Mouse (Mus musculus) regulatory T cell (primary cell): ENCODE results near the gene Tcl1b2.
"Not testable (repeated sequence)": the region's sequence is repeated elsewhere in the genome, so short reads cannot be mapped to it uniquely, and the experiment has no call there.

Source experiments
- in situ Hi-C: fragments of 300-600 bp; cut with MboI, MseI; formaldehyde crosslinking; loops from one replicate; pipeline ENCODE4 v1.15.1; 2025; ENCODE audit warnings: high pct_unique_total_duplicates

Gene Tcl1b2

DNA sequence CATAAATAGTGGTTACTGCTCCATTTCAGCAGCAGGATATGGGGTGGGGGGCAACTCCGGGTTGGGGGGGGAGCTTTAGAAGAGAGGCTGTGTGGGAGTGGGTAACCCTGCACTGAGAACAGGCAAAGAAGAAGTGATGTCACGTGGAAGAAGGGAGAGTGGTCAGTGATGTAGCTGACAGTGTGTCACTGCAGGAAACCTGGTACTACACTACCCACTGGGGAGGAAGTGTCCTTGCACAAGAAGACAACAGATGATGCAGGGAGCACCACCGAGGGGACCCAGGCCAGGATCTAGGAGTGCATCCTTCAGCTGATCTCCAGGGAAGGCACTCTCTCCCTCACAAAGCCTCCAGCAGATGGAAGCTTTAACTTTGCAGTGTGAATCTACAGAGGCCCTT is 20.9 kb downstream of the Tcl1b2 start:
- in situ Hi-C loops: no loop called here

DNA sequence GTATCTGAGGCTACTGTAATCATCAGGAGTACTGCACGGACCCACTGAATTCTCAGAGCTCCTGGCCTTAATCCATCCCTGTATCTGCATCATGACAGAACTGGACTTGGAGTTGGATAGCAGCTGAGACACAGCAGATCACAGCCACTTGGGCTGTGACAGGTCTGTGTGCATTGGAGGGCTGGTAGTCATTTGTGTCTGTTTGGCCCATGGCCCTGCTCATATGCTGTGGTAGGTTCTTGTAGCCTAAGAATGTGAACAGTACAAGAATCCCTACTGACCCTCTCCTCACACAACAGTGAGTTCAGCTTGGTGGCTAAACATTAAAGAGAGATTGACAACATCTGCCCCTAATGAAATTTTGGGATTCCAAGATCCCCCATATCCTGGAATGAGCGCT is 27.6 kb downstream of the Tcl1b2 start:
- in situ Hi-C loops: no loop called here

DNA sequence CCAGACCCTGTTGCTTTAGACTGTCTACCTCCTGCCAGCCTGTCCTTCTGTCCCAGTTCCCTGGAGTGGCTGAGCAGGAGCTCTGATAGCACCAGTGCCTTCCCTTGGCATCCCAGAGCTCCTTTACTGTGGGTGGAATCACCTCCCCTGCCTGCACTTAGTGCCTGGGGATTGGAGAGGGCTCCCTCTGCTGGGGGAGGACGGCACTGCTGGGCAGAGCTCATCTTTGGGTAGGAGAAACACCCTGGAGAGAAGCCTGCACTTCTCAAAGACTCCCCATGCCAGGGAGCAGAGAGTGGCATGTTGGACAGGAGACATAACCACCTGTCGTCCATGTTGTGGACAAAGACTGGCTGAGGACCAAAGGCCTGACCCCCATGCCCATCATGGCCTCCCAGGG is 28.5 kb downstream of the Tcl1b2 start:
- in situ Hi-C loops: not testable (repeated sequence)

DNA sequence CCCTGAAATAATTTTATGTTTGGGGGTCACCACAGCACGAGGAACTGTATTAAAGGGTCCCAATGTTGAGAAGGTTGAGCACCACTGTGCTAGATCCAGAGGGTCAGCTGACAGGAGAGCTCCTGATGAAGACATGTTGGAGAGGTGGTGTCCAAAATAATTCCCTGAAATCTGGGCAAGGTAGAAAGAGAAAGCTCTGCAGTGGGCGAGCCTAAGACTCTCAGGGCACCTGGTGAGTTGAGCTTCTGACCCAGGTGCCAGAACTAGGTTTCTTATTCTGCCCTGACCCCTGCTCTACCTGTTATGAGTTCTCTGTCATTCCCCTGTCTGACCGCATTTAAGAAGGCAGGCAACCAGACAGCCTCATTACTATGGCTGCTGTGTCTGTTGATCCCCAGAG is 30.2 kb downstream of the Tcl1b2 start, which contains the start of gene Tcl1b5:
Tcl1b5 (plus strand) TSS at position 301 of the 400 bp plus-strand sequence.
- in situ Hi-C loops: not testable (repeated sequence)

DNA sequence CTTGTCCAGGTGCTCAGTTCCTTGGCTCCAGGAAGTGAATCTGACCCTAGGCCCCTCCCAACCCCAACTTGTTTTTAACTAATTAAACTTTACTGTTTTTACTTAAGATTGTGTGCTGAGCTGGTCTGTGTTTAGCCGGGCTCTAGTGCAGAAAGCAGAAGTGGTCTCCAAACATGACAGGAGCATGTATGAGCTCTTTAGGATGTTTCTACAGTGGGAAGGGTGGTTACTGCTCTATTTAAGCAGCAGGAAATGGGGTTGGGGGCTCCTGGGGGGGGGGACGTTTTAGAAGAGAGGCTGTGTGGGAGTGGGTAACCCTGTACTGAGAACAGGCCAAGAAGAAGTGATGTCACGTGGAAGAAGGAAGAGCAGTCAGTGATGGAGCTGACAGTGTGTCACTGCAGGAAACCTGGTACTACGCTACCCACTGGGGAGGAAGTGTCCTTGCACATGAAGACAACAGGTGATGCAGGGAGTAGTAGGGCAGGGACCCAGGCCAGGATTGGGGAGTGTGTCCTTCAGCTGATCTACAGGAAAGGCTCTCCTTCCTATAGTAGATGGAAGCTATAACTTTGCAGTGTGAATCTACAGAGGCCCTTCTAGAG is 35.3 kb downstream of the Tcl1b2 start:
- in situ Hi-C loops: not testable (repeated sequence)

DNA sequence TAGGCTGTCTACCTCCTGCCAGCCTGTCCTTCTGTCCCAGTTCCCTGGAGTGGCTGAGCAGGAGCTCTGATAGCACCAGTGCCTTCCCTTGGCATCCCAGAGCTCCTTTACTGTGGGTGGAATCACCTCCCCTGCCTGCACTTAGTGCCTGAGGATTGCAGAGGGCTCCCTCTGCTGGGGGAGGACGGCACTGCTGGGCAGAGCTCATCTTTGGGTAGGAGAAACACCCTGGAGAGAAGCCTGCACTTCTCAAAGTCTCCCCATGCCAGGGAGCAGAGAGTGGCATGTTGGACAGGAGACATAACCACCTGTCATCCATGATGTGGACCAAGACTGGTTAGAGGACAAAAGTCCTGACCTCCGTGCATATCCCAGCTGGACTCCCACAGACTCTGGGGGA is 43.2 kb downstream of the Tcl1b2 start:
- in situ Hi-C loops: not testable (repeated sequence)

DNA sequence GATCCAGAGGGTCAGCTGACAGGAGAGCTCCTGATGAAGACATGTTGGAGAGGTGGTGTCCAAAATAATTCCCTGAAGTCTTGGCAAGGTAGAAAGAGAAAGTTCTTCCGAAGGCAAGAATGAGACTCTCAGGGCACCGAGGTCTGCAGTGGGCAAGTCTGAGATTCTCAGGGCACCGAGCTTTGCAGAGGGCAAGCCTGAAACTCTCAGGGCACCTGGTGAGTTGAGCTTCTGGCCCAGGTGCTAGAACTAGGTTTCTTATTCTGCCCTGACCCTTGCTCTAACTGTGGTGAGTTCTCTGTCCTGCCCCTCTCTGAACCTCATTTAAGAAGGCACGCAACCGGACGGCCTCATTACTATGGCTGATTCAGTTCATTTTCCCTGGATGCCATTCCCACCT is 44.9 kb downstream of the Tcl1b2 start, which contains the start of gene Tcl1b3:
Tcl1b3 (plus strand) TSS at position 301 of the 400 bp plus-strand sequence.
- in situ Hi-C loops: not testable (repeated sequence)

DNA sequence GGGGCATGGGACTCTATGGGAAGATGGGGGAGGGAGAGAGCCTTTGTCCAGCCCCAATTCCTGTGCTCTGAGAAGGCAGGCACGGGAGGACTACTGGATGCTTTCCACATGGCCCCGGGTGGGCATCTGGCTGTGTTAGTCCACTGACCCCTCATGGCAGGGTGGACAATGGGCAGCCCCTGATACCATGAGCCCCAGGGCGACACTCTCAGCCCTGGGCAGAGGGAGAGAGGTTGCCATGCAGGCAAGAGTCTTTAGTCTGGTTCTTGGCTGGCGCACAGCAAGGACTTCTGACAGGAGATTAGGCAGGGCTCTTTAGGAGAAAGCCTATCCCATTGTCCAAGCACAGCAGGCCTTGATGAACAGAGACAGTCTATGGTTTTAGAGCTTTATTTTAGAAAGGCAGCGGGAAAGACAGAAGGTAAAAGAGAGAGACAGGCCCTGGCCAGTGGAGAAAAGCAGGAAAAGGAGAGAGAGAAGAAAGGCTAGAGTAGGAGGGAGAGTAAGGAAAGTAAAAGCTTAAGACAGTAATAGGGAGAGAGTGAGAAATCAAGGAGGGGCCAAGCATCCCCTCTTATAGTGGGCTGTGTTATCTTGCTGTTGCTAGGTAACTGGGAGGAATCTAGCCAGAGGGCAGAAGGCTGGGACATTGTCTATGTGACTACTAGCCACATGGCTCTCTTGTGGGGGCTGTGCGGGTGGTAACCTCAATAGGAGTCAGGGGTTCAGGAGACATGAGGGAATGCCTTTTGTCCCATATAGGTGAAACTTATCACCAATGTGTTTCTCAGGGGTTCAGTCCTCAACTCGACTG is 54.1 kb downstream of the Tcl1b2 start:
- in situ Hi-C loops: not testable (repeated sequence)

DNA sequence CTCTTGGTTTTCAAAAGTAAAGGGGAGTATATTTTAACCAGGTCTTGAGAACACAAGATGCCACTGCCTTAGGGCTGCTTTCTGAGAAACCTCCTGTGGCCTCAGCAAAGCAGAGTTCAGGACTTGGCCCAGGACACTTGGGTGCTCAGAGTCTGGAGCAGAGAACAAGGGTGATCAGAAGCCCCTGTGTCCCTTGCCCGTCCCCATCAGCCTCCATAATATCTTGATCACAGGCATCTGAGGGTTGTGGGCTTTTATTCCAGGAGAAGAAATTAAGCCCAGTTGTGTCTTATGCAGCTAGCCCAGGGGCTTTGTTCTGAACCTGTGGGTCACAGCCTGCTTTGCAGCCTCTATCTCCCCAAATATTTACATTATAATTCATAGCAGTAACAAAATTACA is 55.8 kb downstream of the Tcl1b2 start, which contains the start of gene Tcl1b4:
Tcl1b4 (plus strand) TSS at position 301 of the 400 bp plus-strand sequence.
- in situ Hi-C loops: not testable (repeated sequence)
